Mouse (Mus musculus): ENCODE results near the gene Rrm1.

GRCm38 (mm10) chr7:102508066-102508465 is 66.6 kb downstream of the Rrm1 start:
- TF ChIP-seq CTCF (conservative IDR thresholded peaks at IDR 0.05; ENCODE audit: low read length) (no peak), NANOG (IDR thresholded peaks at IDR 0.05; ENCODE audit: borderline replicate concordance, low read length) (no peak), POU5F1 (IDR thresholded peaks at IDR 0.05; ENCODE audit: borderline replicate concordance, low read length) (no peak)

All from E14TG2a.4 (cell line).